Mouse (Mus musculus) c-Kit-negative CD71-positive TER-119-positive erythroid progenitor cells, embryonic 14.5 days (primary cell): ENCODE measurements around the gene Gps1.
A peak's percentile ranks its signal among the peaks of the same experiment; 100 is the strongest.
"Not testable (repeated sequence)": the region's sequence is repeated elsewhere in the genome, so short reads cannot be mapped to it uniquely, and the experiment has no call there.

Experiments
- DNase-seq: peaks from one replicate; pipeline ENCODE4 v3.0.0-alpha.2; 2013; ENCODE audit warnings: low read depth, low spot score

Gene Gps1

DNA sequence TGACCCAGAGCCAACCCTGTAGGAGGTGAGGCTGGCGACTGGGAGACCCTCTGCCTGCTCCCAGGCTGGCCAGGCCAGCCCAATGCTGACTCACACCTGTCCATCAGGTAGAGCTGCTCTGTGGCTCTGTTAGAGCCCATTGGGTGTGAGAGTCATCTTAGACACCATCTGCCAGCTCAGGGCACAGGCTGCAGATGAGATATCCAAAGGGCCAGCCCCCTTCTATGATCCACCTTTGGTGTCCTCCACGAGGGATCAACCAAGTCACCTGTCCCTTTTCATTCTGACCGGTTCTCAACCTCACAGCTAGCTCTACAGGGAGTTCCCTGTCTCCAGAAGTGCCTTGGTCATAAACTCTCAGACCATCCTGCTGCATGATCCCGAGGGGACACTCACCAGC is 38.2 kb downstream of the Gps1 start:
- DNase-seq: no peak

DNA sequence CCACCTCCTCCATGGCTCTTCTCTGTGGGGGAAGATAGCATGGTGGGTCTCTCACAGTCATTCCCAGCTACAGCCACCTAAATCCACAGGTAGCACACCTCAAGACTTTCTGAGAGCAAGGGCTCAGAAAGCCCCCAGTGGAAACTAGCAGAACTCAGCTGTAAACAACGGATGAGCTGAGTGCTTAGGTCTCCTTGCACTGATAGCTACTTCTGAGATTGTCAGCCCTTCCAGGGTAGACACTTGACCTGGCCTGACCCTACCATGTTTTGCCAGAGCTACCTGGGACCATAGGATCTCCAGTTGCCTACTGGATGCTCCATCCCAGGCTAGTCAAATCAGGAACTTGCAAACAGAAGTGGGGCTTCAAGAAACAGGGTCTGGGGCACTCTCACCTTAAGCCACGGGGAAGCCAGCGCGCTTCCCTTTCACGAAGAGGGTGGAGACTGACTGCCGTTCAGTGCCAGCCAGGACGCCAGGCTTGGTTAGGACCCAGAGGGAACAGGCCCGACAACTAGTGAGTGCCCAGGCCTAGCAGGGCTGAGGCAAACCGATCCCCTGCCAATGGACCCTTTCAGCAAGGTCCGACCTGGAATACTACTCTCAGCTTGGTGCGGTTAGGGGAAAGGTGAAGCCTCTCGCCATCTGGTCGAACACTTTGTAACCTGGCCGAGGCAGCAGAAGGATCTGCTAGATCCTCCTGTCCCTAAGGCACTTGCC is 38.9 kb downstream of the Gps1 start:
- DNase-seq: no peak

DNA sequence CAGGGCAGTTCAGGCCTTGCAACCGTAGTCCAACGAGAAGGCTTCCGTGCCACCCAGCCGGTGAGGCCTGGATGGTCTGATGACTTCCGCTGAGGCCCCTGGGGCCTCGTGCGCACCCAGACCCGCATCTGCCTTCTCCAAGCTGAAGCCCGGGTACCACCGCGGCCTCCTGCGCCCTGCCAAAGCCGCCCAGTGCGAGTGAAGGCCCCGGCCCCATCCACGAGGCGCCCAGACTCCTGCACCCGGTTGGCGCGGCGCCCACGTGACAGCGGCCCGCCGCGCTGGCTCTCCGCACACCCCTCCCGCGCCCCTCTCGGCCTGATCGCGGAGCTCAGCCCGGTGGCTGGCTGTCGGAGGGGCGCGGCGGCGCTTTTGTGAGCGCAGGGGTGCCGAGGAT is 39.5 kb downstream of the Gps1 start:
- DNase-seq: no peak

DNA sequence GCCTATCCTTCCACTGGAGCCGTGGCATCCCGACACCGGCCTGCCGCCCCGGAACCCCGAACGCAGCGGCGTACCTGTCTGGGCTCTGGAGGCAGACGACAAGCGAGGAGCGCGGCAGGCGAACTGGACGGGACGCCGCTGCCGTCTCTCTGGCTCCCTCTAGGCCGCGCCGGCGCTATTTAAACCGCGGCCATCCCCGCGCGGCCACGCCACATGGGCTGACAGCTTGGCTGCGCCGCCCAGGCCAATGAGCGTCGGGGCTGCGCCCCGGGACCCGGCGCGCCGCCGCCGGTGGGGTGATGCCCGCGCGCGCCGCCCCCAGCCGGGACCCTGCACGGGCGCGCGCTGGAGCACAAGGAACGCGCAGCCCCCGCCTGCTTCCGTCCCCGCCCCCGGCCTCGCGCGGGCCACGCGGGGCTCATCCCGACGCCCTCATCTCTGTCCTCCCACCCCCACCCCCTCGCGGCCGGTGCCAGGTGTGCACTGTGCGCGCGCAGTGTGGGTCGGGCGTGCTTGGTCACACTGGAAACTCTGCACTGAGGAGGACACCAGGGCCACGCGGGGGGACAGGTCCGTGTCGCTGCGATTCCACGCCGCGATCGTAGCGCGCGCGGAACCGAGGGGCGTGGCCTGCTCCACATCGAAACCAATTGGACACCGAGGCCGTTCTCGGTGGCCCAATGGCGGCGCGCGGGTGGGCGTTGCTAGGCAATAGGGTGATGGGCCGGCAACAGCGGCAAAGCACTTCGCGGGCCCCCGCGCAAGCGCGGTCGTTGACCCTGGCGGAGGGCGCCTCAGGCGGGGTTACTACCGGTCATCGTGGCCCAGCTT is 40.1 kb downstream of the Gps1 start, which contains the start of gene Fasn:
Fasn (minus strand) TSS at position 592 of the 831 bp plus-strand sequence.
- DNase-seq: peak; percentile 63

DNA sequence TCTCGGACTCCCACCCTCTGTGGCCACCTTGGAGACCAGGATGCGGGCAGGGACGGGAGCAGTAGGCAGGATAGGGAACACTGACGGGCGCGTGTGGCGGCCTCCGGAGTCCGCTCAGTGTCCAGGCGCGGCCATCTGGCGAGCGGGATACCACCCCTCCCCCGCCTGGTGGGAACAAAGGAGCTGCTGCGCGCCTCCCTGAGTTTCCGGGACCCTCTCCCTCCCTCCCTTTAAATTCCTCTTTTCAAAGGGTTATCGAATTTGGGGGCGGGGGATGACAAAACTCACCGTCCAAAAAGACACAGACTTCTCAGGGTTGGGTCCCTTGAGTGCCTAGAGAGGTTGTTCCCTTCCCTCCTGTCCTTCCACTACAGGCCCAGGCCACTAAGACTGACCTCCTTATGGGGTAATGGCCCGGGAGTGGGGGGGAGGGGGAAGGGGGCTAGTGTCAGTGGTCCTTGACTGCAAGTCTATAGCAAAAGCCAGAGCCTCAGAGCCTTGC is 40.8 kb downstream of the Gps1 start:
- no peak for DNase-seq

DNA sequence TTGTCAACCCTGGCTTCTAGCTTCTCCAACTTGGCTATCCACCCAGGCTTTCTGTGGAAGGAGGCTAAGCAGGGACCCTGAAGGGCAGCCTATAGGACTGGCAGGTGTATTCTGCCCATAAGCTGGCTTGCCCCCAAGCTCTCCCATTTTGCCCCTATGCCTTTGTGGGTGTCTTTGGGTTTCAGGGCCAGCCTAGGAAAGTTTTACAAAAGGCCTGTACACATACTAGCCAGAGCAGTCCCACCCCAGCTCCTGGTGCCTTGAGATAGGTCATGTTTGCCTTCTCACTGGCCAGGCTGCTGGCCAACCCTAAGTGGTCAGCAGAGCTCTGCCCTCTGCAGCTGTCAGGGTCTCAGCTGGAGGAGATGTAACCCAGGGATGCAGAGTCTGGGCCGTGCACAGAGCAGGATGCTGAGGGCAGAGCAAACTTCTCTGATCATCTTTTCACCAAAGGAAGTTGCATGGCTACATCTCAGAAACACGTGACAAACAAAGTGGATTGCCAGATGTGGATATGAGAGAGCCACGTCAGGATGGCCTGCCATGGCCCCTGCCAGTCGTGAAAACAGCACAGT is 41.3 kb downstream of the Gps1 start:
- DNase-seq: no peak

DNA sequence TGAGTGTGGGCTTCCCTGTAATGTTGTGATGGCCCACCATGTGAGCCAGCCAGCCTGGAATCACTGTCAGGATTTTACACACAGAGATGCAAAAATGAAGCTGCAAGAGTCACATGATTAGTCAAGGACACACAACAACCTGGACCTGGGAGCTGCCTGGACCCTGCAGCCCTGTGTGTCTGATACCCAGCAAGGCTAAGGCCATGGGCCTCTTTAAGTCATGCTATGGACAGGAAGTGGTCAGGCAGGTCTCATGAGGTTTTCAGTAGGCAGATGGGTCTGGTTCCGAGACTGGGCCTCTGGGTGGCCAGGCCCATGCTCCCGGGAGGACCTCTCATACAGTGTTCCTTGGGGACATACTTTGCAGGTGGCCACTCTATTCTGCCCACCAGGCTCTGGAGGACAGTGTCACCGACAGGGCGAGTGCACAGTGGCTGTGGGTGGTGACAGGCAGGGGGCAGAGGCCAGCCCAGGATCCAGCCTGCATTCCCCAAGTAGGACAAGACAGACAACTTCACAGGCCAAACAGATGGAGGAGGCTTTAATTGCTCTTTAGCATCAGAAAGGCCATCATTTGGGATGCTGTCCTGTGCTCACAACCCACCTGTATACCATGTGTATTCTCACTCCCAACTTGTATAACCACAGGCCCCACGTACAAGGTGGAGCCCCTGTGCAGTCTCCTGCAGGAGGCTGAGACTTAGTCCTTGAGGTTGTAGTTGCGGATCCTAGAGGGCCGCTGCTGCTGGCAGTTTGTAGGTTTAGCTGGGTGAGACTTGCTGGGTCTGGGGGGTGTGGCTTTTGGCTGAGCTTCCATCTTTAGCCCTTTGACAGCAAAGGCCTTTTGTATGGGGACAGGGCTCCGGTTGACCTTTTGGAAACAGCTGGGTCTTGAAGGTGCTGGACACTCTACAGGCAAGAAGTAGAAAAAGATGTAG is 42.2 kb downstream of the Gps1 start:
- DNase-seq: no peak

DNA sequence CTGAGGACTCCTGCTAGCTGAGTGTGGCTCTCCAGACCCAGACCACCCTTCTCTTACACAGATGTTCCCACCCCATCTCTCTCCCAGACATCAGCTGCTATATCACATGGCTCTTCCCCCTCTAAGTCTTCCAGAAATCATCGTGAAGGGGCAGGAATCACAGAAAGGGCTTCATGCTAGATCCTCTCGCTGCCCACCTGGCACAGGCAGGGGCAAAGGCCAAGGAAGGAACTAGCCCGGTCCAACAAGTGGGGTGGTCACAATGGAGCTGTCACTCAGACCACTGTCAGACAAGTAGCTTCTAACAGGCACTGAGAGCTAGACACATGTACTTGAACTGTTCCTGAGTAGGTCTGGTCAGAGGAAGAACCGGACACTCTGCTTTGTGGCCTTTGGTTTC is 44.3 kb downstream of the Gps1 start:
- no peak for DNase-seq

DNA sequence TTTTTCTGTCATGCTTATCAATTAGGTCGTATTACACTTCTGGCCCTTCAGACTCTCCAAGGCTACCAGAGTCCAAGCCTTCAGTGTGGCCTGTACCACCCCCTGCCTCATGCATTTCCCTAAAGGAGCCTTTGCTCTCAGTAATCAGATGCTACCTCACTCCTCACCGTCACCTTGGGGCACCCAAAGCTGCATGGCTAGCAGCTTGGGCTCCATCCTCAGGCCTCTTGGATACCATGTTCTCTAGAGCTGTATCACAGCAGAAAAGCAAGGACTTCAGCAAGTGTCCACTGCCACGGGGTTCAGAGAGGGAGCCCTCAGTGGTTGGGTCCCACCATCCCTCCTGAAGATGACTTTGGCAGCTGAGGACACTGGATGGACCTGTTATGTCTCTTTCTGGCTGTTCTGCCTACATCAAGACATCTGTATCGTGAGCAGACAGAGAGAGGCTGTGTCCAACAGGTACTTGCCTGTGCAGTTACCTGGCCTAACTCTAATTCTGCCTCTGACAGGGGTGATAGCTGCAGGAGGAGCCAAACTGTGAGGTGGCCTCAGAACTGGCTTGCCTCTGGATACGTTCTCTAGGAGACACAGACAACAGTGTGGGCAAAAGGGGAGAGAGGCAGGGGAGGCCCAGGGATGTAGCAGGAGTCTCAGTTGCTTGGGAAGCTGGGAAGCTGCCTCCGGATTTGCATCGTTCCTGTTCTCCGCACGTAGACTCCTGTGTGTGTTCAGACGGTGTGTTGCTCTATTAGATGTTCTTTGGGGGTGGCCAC is 45.9 kb downstream of the Gps1 start:
- DNase-seq: no peak

DNA sequence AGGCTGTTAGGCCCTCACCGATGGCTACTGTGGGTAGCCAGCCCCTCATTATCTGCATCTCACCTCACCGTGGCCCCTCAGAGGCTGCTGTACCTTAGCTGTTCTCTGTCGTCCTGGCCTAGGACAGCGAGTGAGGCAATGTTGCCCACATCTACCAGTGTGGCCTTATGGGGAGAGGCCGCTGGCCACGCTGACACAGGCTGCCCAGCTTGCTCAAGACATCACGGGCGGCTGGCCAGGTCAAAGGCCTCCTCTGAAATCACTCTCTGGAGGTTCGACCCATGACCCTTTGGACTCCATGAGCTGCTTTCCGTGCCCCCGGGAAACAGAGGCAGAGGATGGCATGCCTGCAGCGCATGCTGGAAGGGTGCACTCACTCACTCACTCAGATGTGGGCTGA is 46.6 kb downstream of the Gps1 start:
- no peak for DNase-seq

DNA sequence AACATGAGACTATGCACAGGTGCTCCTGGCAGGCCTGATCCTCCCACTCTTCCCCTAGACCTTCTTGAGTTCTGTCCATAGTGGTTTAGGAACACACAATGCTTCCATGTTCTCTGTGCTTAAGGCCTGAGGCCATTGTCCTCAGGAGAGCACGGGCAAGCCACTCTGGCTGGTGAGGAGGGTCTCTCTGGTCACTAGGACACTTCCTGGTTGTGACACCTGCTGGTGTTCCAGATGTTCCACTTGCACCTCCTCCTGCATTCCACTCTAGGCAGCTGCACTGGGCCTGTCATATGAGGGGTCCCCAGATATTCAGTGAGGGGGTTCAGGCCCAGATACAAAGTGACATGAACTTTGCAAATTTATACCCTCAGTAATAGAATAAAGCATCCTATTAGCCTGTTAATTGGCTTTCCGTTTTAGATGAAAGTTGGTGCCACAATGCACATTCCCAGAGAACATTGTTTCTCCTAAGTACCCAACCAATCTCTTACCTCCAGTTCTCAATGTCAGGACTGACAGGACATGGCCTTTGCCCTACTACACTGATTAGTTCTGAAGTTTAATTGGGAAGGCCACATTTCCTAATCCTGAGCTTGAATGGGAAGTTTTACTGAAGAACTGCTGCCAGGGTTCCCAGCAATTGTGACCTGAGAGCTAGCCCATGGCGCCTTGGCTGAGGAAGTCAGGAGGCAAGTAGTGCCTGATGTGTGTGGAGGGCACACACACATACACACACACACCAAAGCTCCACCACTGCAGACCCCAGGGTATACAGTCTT is 47.8 kb downstream of the Gps1 start:
- DNase-seq: no peak

DNA sequence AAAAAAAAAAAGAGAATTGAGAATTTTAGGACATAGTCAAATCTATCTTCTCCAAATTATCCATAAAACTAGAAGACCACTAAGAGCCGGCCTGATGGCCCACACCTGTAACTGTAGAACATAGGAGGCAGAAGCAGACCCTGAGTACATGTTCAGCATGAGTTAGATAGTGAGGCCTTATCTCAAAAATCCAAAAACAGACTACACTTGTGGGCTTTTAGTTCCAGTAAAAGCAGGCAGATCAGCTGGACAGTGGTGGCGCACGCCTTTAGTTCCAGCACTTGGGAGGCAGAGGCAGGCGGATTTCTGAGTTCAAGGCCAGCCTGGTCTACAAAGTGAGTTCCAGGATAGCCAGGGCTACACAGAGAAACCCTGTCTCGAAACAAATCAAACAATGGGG is 48.9 kb downstream of the Gps1 start:
- DNase-seq: not testable (repeated sequence)

DNA sequence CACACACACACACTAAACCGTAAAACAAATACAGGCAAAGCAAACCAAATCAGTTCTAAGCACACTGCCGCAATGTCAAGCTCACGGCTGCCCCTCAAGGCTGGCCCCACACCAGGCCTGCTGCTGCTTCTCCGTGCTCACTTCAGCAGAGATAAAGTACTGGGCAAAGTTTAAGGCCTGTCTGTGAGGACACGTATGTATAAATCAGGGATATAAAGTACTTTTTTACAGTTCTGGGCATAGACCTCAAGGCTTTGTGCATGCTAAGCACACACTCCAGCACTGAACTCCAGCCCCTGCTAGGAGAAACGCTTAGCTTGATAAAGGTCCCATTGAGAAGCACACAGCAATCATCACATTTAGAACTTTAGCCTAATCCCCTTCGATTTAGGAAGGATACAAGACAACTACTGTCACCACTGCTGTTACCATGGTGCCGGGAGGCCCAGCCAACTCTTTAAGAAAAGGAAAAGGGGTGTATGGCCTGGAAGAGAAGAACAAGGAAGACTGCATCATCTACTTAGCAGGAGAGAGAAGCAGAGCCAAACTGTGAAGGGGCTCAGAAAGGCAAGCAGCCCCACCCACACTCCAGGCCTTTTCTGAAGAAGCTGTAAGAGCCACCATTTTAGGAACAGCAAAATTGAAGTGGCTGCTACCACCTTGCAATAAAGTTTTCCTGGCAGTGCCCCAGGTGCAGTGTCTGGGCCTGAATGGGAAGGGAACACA is 49.6 kb downstream of the Gps1 start:
- no peak for DNase-seq
